Mouse (Mus musculus): ENCODE data around the gene Gm960. TPM values are rescaled to one million over a fixed set of nuclear protein-coding genes. Genes with fewer than 3 reads are reported as not detected.

Gene Gm960
- total and polyA plus RNA-seq, 3 experiments = 0.93 TPM; not detected in 2

DNA sequence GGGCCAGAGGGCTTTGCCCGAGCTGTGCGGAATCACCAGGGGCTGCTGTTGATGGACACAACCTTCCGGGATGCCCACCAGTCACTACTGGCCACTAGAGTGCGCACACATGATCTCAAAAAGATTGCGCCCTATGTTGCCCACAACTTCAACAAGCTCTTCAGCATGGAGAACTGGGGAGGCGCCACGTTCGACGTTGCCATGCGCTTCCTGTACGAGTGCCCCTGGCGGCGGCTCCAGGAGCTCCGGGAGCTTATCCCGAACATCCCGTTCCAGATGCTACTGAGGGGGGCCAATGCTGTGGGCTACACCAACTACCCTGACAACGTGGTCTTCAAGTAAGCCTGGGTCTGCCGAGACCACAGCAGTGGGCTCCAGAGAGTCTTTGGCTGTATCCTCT lies 80.3 kb downstream of the Gm960 start:
- H3K36me3 ChIP-seq (replicated peaks) = peaks cover 43% of the 10 kb centered on the region
- H3K27me3 ChIP-seq (ENCODE audit: insufficient read depth, low read length) = peaks cover 46% of the 10 kb centered on the region
- no peak overlapping the region for H3K4me3 ChIP-seq (ENCODE audit: low read depth, low read length)
- TF ChIP-seq POLR2AphosphoS5 (IDR thresholded peaks at IDR 0.05; ENCODE audit: insufficient replicate concordance, low read depth, low read length) (no peak), CTCF (IDR thresholded peaks at IDR 0.05; ENCODE audit: low read depth, low read length) (no peak), TAL1 (conservative IDR thresholded peaks at IDR 0.05; ENCODE audit: low read depth, low read length) (no peak), GATA2 (IDR thresholded peaks at IDR 0.05; ENCODE audit: borderline replicate concordance, low read depth, low read length) (no peak), GATA1 (IDR thresholded peaks at IDR 0.05; ENCODE audit: borderline replicate concordance, low read length) (no peak)
- ATAC-seq (ENCODE audit: extremely low read depth, insufficient number of reproducible peaks, low FRiP score, poor library complexity, severe bottlenecking) (no peak), DNase-seq (ENCODE audit: low spot score) (no peak)
- peaks cover 21% of the 10 kb centered on the region for H3K4me1 ChIP-seq (ENCODE audit: insufficient read depth, low read depth, low read length)
- no peaks in the 10 kb centered on the region for H3K9me3 ChIP-seq (replicated peaks)

DNA sequence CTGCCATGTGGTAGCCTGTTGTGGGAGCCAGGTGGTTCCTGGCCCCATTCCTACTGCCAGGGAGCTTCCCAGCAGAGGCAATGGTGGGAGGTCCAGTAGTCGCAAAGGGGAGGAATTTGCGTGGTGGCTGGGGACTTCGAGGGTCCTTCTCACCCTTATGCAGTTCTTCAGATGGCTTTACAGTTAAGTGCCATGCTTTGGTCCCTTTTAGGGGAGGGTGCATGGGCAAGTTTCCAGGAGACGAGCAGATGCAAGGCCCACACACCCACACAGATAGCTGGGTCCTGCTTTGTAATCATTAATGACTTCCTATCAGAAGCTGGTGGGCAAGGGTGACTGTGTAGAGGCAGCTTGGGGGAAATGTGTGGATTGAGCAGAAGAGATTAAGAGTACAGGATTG lies 81.9 kb downstream of the Gm960 start:
- no peak for TF ChIP-seq GATA2 (IDR thresholded peaks at IDR 0.05; ENCODE audit: borderline replicate concordance, low read depth, low read length)
- TF ChIP-seq CTCF (IDR thresholded peaks at IDR 0.05; ENCODE audit: low read depth, low read length) = no peak
- TF ChIP-seq GATA1 (IDR thresholded peaks at IDR 0.05; ENCODE audit: borderline replicate concordance, low read length) = no peak
- TF ChIP-seq TAL1 (conservative IDR thresholded peaks at IDR 0.05; ENCODE audit: low read depth, low read length) = no peak
- no peak for TF ChIP-seq POLR2AphosphoS5 (IDR thresholded peaks at IDR 0.05; ENCODE audit: insufficient replicate concordance, low read depth, low read length)
- DNase-seq (ENCODE audit: low spot score) (no peak), ATAC-seq (ENCODE audit: extremely low read depth, insufficient number of reproducible peaks, low FRiP score, poor library complexity, severe bottlenecking) (no peak)
- H3K27me3 ChIP-seq (ENCODE audit: insufficient read depth, low read length) = peaks cover 49% of the 10 kb centered on the region
- H3K4me1 ChIP-seq (ENCODE audit: insufficient read depth, low read depth, low read length) = peaks cover 21% of the 10 kb centered on the region
- H3K9me3 ChIP-seq (replicated peaks) = no peaks in the 10 kb centered on the region
- H3K36me3 ChIP-seq (replicated peaks) = peaks cover 30% of the 10 kb centered on the region
- no peak overlapping the region for H3K4me3 ChIP-seq (ENCODE audit: low read depth, low read length)

DNA sequence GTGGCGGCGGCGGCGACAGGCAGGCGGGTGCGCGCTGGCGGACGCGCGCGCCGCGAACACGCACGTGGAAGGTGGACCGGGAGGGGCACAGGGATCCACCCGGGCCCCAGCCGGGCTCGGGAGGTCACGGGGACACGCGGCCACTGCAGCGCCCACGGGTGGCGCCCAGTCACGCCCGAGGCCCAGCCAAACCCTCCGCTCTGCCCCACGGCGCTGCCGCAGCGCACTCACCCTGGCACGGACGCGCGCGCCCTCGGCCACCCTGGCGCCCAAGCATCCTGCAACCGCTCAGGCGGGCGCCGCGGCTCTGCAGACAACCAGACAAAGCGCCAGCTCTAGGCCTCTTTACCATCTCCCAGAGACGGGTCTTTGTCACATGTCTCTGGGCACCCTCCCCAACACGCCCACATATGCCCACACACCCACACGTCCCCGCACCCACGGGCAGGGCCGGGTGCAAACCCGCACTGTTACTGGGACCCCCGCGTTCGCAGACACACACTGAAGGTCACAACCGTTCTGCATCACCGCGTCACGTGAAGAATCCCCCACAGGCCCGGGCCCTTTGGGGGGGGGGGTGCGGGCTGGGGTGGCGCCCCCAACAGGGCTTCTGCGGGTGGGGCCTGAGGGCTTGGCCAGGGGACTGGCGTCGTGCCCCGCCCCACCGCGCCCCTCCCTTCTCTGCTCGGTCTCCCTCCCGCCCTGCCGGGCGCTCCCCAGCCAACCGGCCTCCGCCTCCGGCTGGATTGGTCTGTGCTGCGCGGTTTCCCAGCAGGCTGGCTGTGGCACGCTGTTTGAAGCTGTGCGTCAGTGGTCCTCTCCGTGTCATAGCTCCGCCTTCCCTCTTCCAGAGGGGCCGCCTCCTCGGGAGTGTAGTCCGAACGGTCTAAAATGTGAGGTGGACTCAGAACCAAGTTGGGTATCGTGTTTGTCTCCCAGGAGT lies 83.0 kb downstream of the Gm960 start, which contains the start of gene Lrfn4:
TSS of gene Lrfn4 (minus strand) at position 517 of the 943 bp plus-strand sequence.
- H3K4me1 ChIP-seq (ENCODE audit: insufficient read depth, low read depth, low read length) = peaks cover 21% of the 10 kb centered on the region
- peaks cover 19% of the 10 kb centered on the region for H3K36me3 ChIP-seq (replicated peaks)
- DNase-seq (ENCODE audit: low spot score) (peak; percentile 79), ATAC-seq (ENCODE audit: extremely low read depth, insufficient number of reproducible peaks, low FRiP score, poor library complexity, severe bottlenecking) (peak; percentile 54)
- H3K9me3 ChIP-seq (replicated peaks) = no peaks in the 10 kb centered on the region
- peak within 1 kb of the TSS; percentile 70 for H3K4me3 ChIP-seq (ENCODE audit: low read depth, low read length)
- TF ChIP-seq GATA1 (IDR thresholded peaks at IDR 0.05; ENCODE audit: borderline replicate concordance, low read length) = no peak
- TF ChIP-seq TAL1 (conservative IDR thresholded peaks at IDR 0.05; ENCODE audit: low read depth, low read length) = no peak
- TF ChIP-seq CTCF (IDR thresholded peaks at IDR 0.05; ENCODE audit: low read depth, low read length) = no peak
- H3K27me3 ChIP-seq (ENCODE audit: insufficient read depth, low read length) = peaks cover 52% of the 10 kb centered on the region

DNA sequence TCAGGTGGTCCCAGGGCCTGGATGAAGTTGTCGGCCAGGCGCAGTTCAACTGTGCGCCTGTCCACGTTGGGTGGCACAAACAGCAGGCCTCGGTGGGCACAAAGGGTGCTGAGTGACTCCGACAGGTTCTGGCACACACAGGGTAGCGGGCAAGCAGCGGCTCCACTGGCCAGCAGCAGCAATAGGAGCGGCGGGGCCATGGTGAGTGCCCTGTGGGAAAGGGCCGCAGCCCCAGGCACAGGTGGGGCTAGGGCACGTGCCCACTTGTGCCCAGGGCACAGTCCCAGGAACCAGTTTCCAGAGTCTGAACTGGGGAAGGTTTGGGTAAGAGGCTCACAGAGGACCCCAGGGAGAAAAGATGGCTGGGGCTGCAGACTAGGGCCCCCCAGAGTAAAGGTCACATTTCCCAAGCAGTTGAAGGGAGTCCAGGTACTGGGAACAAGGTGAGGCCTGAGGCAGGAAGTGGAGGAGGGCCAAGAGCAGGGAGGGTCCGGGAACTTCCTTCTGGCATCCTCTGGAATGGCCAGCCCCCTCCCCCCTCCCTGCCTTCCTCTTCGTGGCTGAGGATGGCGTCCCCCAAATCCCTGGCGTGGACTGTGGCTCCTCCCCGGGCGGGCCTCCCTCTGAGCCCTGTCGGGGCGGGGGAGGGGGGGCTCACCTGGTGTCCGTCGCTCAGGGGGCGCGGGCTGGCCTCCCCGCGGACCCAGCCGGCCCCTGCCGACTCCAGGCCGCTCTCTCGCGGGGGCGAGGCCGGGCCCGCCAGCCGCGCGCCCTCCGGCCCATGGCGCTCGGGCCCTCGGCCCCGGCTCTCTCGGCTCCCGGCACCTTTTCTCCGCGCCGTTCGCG lies 83.9 kb downstream of the Gm960 start:
- no peak for TF ChIP-seq CTCF (IDR thresholded peaks at IDR 0.05; ENCODE audit: low read depth, low read length)
- TF ChIP-seq GATA1 (IDR thresholded peaks at IDR 0.05; ENCODE audit: borderline replicate concordance, low read length) = no peak
- no peak for TF ChIP-seq POLR2AphosphoS5 (IDR thresholded peaks at IDR 0.05; ENCODE audit: insufficient replicate concordance, low read depth, low read length)
- TF ChIP-seq GATA2 (IDR thresholded peaks at IDR 0.05; ENCODE audit: borderline replicate concordance, low read depth, low read length) = no peak
- no peak for TF ChIP-seq TAL1 (conservative IDR thresholded peaks at IDR 0.05; ENCODE audit: low read depth, low read length)

DNA sequence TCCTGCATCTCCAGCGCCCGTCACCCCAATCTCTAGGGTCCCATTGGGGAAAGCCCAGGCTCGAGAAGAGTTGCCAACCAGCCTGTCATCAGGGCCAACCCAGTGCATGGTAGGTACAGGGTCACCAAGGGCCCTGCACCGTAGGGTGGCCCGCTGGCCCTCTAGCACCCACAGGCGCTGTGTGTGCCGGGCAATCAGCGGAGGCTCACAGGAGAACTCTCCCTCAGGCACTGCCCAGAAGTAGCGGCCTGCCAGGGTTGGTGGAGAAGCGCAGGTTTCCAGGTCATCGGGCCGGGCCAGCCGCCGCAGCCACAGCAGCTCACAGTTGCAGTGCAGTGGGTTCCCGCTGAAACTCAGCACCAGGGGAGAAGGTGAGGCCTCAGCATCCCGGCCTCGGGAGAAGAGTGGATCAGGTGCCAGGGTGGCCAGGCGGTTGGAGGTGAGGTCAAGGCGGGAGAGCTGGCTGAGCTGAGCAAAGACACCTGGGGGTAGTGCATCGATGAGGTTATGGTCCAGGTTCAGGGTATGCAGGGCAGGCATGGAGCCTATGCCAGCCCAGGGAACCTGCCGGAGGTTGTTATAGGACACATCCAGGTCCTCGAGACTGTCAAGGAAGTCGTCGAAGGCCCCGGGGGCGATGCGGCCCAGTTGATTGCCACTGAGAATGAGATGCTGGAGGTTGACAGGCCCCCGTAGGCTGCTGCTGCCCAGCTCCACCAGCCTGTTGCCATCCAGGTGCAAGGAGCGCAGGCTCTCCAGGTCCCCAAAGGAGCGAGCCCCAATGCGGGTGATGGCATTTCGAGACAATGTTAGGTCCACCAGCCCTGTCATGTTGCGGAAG lies 84.8 kb downstream of the Gm960 start:
- peaks cover 61% of the 10 kb centered on the region for H3K27me3 ChIP-seq (ENCODE audit: insufficient read depth, low read length)
- H3K36me3 ChIP-seq (replicated peaks) = peaks cover 3% of the 10 kb centered on the region
- H3K4me3 ChIP-seq (ENCODE audit: low read depth, low read length) = no peak overlapping the region
- peaks cover 21% of the 10 kb centered on the region for H3K4me1 ChIP-seq (ENCODE audit: insufficient read depth, low read depth, low read length)
- no peak for ATAC-seq (ENCODE audit: extremely low read depth, insufficient number of reproducible peaks, low FRiP score, poor library complexity, severe bottlenecking)
- H3K9me3 ChIP-seq (replicated peaks) = no peaks in the 10 kb centered on the region
- DNase-seq (ENCODE audit: low spot score) = no peak
- no peak for TF ChIP-seq GATA2 (IDR thresholded peaks at IDR 0.05; ENCODE audit: borderline replicate concordance, low read depth, low read length)
- no peak for TF ChIP-seq GATA1 (IDR thresholded peaks at IDR 0.05; ENCODE audit: borderline replicate concordance, low read length)
- TF ChIP-seq CTCF (IDR thresholded peaks at IDR 0.05; ENCODE audit: low read depth, low read length) = no peak
- no peak for TF ChIP-seq POLR2AphosphoS5 (IDR thresholded peaks at IDR 0.05; ENCODE audit: insufficient replicate concordance, low read depth, low read length)
- TF ChIP-seq TAL1 (conservative IDR thresholded peaks at IDR 0.05; ENCODE audit: low read depth, low read length) = no peak

More for the DNA sequence above, 83.9 kb downstream of the Gm960 start:
- Histone ChIP-seq H3K36me3 (replicated peaks) (peaks cover 10% of the 10 kb centered on the region), H3K9me3 (replicated peaks) (no peaks in the 10 kb centered on the region), H3K4me1 (ENCODE audit: insufficient read depth, low read depth, low read length) (peaks cover 21% of the 10 kb centered on the region), H3K4me3 (ENCODE audit: low read depth, low read length) (peak overlapping the region; percentile 70), H3K27me3 (ENCODE audit: insufficient read depth, low read length) (peaks cover 58% of the 10 kb centered on the region)
- DNase-seq (ENCODE audit: low spot score) (no peak), ATAC-seq (ENCODE audit: extremely low read depth, insufficient number of reproducible peaks, low FRiP score, poor library complexity, severe bottlenecking) (no peak)
